Mouse (Mus musculus): ENCODE results near the gene Supt3. TPM values are rescaled to one million over a fixed set of nuclear protein-coding genes. Genes with fewer than 3 reads are reported as not detected.
A peak's percentile ranks its signal among the peaks of the same experiment; 100 is the strongest.

The Supt3 gene
- polyA plus RNA-seq, 1 experiment = 11.4 TPM

GRCm38 (mm10) chr17:45077921-45078640, 301.1 kb downstream of the Supt3 start:
- TF ChIP-seq FLI1 (IDR thresholded peaks at IDR 0.05; ENCODE audit: low read length) (no peak), GATA1 (IDR thresholded peaks at IDR 0.05; ENCODE audit: borderline replicate concordance, low read length) (no peak)
- no peaks in the 10 kb centered on the region for H3K36me3 ChIP-seq (replicated peaks; ENCODE audit: low read length)
- H3K27me3 ChIP-seq (replicated peaks) = no peaks in the 10 kb centered on the region
- no peak overlapping the region for H3K4me3 ChIP-seq (replicated peaks)
- H3K4me1 ChIP-seq = no peaks in the 10 kb centered on the region
- no peaks in the 10 kb centered on the region for H3K9me3 ChIP-seq

GRCm38 (mm10) chr17:45081521-45081920, 304.6 kb downstream of the Supt3 start:
- TF ChIP-seq FLI1 (IDR thresholded peaks at IDR 0.05; ENCODE audit: low read length) = no peak
- TF ChIP-seq GATA1 (IDR thresholded peaks at IDR 0.05; ENCODE audit: borderline replicate concordance, low read length) = no peak

GRCm38 (mm10) chr17:45081955-45082475, 305.1 kb downstream of the Supt3 start:
- no peaks in the 10 kb centered on the region for H3K9me3 ChIP-seq
- no peaks in the 10 kb centered on the region for H3K36me3 ChIP-seq (replicated peaks; ENCODE audit: low read length)
- H3K4me3 ChIP-seq (replicated peaks) = no peak overlapping the region
- no peak for TF ChIP-seq FLI1 (IDR thresholded peaks at IDR 0.05; ENCODE audit: low read length)
- TF ChIP-seq GATA1 (IDR thresholded peaks at IDR 0.05; ENCODE audit: borderline replicate concordance, low read length) = no peak
- H3K27me3 ChIP-seq (replicated peaks) = no peaks in the 10 kb centered on the region
- no peaks in the 10 kb centered on the region for H3K4me1 ChIP-seq

More at GRCm38 (mm10) chr17:45081521-45081920, 304.6 kb downstream of the Supt3 start:
- no peaks in the 10 kb centered on the region for H3K9me3 ChIP-seq
- no peaks in the 10 kb centered on the region for H3K36me3 ChIP-seq (replicated peaks; ENCODE audit: low read length)
- no peaks in the 10 kb centered on the region for H3K4me1 ChIP-seq
- H3K27me3 ChIP-seq (replicated peaks) = no peaks in the 10 kb centered on the region
- H3K4me3 ChIP-seq (replicated peaks) = no peak overlapping the region

GRCm38 (mm10) chr17:45086361-45086760, 309.4 kb downstream of the Supt3 start:
- H3K4me1 ChIP-seq = no peaks in the 10 kb centered on the region
- H3K36me3 ChIP-seq (replicated peaks; ENCODE audit: low read length) = no peaks in the 10 kb centered on the region
- TF ChIP-seq FLI1 (IDR thresholded peaks at IDR 0.05; ENCODE audit: low read length) = no peak
- TF ChIP-seq GATA1 (IDR thresholded peaks at IDR 0.05; ENCODE audit: borderline replicate concordance, low read length) = no peak
- H3K27me3 ChIP-seq (replicated peaks) = no peaks in the 10 kb centered on the region
- H3K4me3 ChIP-seq (replicated peaks) = no peak overlapping the region
- H3K9me3 ChIP-seq = no peaks in the 10 kb centered on the region

GRCm38 (mm10) chr17:45087022-45087421, 310.1 kb downstream of the Supt3 start:
- no peaks in the 10 kb centered on the region for H3K4me1 ChIP-seq
- H3K9me3 ChIP-seq = no peaks in the 10 kb centered on the region
- TF ChIP-seq GATA1 (IDR thresholded peaks at IDR 0.05; ENCODE audit: borderline replicate concordance, low read length) (no peak), FLI1 (IDR thresholded peaks at IDR 0.05; ENCODE audit: low read length) (no peak)
- no peak overlapping the region for H3K4me3 ChIP-seq (replicated peaks)
- H3K36me3 ChIP-seq (replicated peaks; ENCODE audit: low read length) = no peaks in the 10 kb centered on the region
- no peaks in the 10 kb centered on the region for H3K27me3 ChIP-seq (replicated peaks)

GRCm38 (mm10) chr17:45101064-45101463, 324.1 kb downstream of the Supt3 start:
- no peaks in the 10 kb centered on the region for H3K36me3 ChIP-seq (replicated peaks; ENCODE audit: low read length)
- TF ChIP-seq FLI1 (IDR thresholded peaks at IDR 0.05; ENCODE audit: low read length) = no peak
- TF ChIP-seq GATA1 (IDR thresholded peaks at IDR 0.05; ENCODE audit: borderline replicate concordance, low read length) = no peak

GRCm38 (mm10) chr17:45115386-45115785, 338.4 kb downstream of the Supt3 start:
- H3K27me3 ChIP-seq (replicated peaks) = peaks cover 4% of the 10 kb centered on the region

More at GRCm38 (mm10) chr17:45101064-45101463, 324.1 kb downstream of the Supt3 start:
- Histone ChIP-seq H3K27me3 (replicated peaks) (peaks cover 6% of the 10 kb centered on the region), H3K4me1 (peaks cover 8% of the 10 kb centered on the region), H3K4me3 (replicated peaks) (no peak overlapping the region), H3K9me3 (no peaks in the 10 kb centered on the region)

GRCm38 (mm10) chr17:45118565-45119471, 341.9 kb downstream of the Supt3 start:
- H3K36me3 ChIP-seq (replicated peaks; ENCODE audit: low read length) = peaks cover 7% of the 10 kb centered on the region
- no peaks in the 10 kb centered on the region for H3K9me3 ChIP-seq
- H3K4me3 ChIP-seq (replicated peaks) = peak overlapping the region; percentile 38
- H3K27me3 ChIP-seq (replicated peaks) = peaks cover 2% of the 10 kb centered on the region
- TF ChIP-seq GATA1 (IDR thresholded peaks at IDR 0.05; ENCODE audit: borderline replicate concordance, low read length) = no peak
- TF ChIP-seq FLI1 (IDR thresholded peaks at IDR 0.05; ENCODE audit: low read length) = no peak
- H3K4me1 ChIP-seq = peaks cover 51% of the 10 kb centered on the region

More at GRCm38 (mm10) chr17:45115386-45115785, 338.4 kb downstream of the Supt3 start:
- H3K9me3 ChIP-seq = no peaks in the 10 kb centered on the region
- peaks cover 47% of the 10 kb centered on the region for H3K4me1 ChIP-seq
- TF ChIP-seq GATA1 (IDR thresholded peaks at IDR 0.05; ENCODE audit: borderline replicate concordance, low read length) = no peak
- TF ChIP-seq FLI1 (IDR thresholded peaks at IDR 0.05; ENCODE audit: low read length) = no peak
- peaks cover 7% of the 10 kb centered on the region for H3K36me3 ChIP-seq (replicated peaks; ENCODE audit: low read length)
- H3K4me3 ChIP-seq (replicated peaks) = no peak overlapping the region

GRCm38 (mm10) chr17:45119609-45120201, 342.8 kb downstream of the Supt3 start:
- TF ChIP-seq GATA1 (IDR thresholded peaks at IDR 0.05; ENCODE audit: borderline replicate concordance, low read length) (no peak), FLI1 (IDR thresholded peaks at IDR 0.05; ENCODE audit: low read length) (no peak)
- Histone ChIP-seq H3K4me3 (replicated peaks) (peak overlapping the region; percentile 77), H3K9me3 (no peaks in the 10 kb centered on the region), H3K27me3 (replicated peaks) (peaks cover 2% of the 10 kb centered on the region), H3K4me1 (peaks cover 51% of the 10 kb centered on the region), H3K36me3 (replicated peaks; ENCODE audit: low read length) (peaks cover 7% of the 10 kb centered on the region)
